Comparison of ENCODE assay signal across 1 mouse cellular context in the genomic region with DNA sequence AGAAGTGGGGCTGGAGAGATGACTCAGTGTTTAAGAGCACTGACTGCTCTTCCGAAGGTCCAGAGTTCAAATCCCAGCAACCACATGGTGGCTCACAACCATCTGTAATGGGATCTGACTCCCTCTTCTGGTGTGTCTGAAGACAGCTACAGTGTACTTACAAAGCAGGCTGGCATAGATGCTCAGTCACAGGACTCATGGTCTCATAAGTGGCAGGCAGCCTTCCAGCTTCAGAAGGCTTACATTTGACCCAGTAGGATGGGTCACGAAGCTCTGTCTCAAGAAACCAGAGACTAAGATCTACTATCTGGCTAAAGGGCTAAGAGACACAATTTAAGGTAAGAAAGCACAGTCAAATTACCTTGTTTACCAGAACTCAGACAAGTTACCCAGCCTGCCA. TPM values are rescaled to one million over a fixed set of nuclear protein-coding genes. Genes with fewer than 3 reads are reported as not detected.
"Had no signal": no experiment of that assay in that cellular context is flagged by ENCODE, and none has a peak within 500 bp of the region (broad histone marks: within the 10 kb centered on the region; RNA-seq: fewer than 3 reads in every experiment).

No protein-coding gene starts in this region.

RNA-seq across cellular contexts. Expression of gene Fermt2, which starts 42.7 kb away (rescaled TPM):
- total RNA-seq: neutrophil, adult 5-6 weeks had no signal
